Mouse (Mus musculus) olfactory bulb, adult 2 months (tissue): Measurements from ENCODE around the gene Slc25a1.

Experiments
- CTCF ChIP-seq: fragments of 200-500 bp; IDR thresholded peaks from 2 replicates; pipeline ENCODE4 v1.5.1; 2012; ENCODE audit warnings: low read depth, mild to moderate bottlenecking, low read length, moderate library complexity; ENCODE audit not compliant: insufficient read depth
- POLR2A ChIP-seq: fragments of 200-500 bp; IDR thresholded peaks from 2 replicates; pipeline ENCODE4 v1.6.1; 2012; ENCODE audit warnings: mild to moderate bottlenecking, low read depth, low read length, moderate library complexity; ENCODE audit not compliant: insufficient read depth

DNA sequence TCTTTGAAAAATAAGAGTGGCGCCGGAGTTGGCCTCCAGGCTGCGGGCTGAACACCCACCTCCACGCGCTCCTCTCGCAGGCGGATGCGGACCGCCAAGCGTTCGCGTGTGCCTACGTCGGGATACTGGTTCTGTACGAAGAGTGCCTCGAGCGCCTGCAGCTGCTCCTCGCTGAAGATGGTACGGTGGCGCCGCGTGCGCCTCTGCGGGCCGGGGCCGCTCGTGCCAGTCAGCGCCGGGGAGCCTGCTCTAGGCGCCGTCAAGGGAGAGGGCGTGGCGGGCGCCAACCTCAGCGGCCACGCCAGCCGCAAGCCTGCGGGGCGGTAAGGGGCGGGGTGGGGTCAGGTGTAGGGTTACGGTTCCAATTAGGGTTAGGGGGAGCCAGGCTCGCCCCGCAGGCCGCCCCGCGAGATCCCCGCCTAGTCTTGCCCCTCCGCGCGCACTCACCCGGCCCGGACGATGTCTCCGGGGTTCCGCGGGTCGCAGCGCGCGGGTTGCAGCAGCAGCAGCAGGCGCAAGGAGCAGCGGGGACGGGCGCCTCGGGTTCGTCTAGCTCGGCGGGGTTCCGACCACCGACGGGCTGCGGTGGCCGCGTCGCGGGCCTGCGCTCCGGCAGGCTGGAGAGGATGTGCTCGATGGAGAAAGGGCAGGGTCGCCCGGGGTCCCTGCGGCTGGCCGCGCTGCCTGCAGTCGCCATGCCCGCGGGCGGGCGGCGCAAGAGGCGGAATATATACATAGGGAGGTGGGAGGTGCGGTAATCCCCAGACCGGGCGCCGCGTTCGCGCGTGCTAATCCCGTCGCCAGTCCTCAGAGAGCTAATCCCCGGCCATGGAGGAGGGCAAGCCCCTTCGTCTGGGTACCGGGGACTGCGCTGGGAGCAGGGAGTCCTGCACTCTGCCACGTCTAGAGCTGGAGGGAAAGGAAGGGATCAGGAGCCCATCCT lies 13.4 kb downstream of the Slc25a1 start, which contains the start of gene Gsc2:
- TF ChIP-seq CTCF (no peak), POLR2A (no peak)
